Mouse (Mus musculus) CH12.LX (cell line): ENCODE measurements around the gene Ppp1r35. TPM values are rescaled to one million over a fixed set of nuclear protein-coding genes. Genes with fewer than 3 reads are reported as not detected.
A peak's percentile ranks its signal among the peaks of the same experiment; 100 is the strongest.

Source experiments
- DNase-seq: peaks from one replicate; pipeline ENCODE4 v3.0.0-alpha.2; 2013; ENCODE audit errors: extremely low read depth
- H3K27ac ChIP-seq: 2 replicates; pipeline ENCODE4 v1.5.1; 2012; ENCODE audit warnings: low read depth, mild to moderate bottlenecking, control low read depth, moderate library complexity; ENCODE audit not compliant: insufficient read depth
- H3K27me3 ChIP-seq: replicated peaks from 2 replicates; pipeline ENCODE3; 2012; ENCODE audit warnings: inconsistent platforms
- H3K36me3 ChIP-seq, 2 experiments: replicated peaks in 1 of 2; 2 replicates each; pipeline versions ENCODE3 to v1.6.1; 2012; ENCODE audit warnings: inconsistent platforms in 1 of 2, low read length in 1 of 2, mild to moderate bottlenecking in 1 of 2, mixed read lengths in 1 of 2, moderate library complexity in 1 of 2; ENCODE audit not compliant: control insufficient read depth in 1 of 2, insufficient read depth in 1 of 2
- H3K4me1 ChIP-seq, 2 experiments: 2 replicates each; pipeline ENCODE4 v1.6.1; 2012; ENCODE audit warnings: inconsistent platforms in 1 of 2, moderate library complexity in 1 of 2; ENCODE audit not compliant: insufficient read depth in 2 of 2, control insufficient read depth in 1 of 2
- H3K4me2 ChIP-seq: 2 replicates; pipeline ENCODE4 v1.6.1; 2012; ENCODE audit warnings: low read depth, mild to moderate bottlenecking, control low read depth; ENCODE audit not compliant: poor library complexity, insufficient read depth, severe bottlenecking
- H3K4me3 ChIP-seq, 3 experiments: fragments of 150-350 bp in 1 of 3; sonication (generic) in 1 of 3; replicated peaks in 1 of 3; 2 replicates each; pipeline versions ENCODE3 to v1.5.1; 2011 to 2012; ENCODE audit warnings: low read depth in 2 of 3, low read length in 2 of 3, mild to moderate bottlenecking in 2 of 3, moderate library complexity in 2 of 3, control low read depth in 1 of 3, improper control_type of control experiment in 1 of 3, inconsistent platforms in 1 of 3, mixed read lengths in 1 of 3; ENCODE audit not compliant: poor library complexity in 1 of 3
- H3K79me2 ChIP-seq: replicated peaks from 2 replicates; pipeline ENCODE4 v1.6.1; 2012; ENCODE audit warnings: mild to moderate bottlenecking, moderate library complexity; ENCODE audit not compliant: control insufficient read depth, poor library complexity, insufficient read depth, severe bottlenecking; ENCODE audit errors: extremely low read depth
- H3K9ac ChIP-seq: 2 replicates; pipeline ENCODE4 v1.6.1; 2012; ENCODE audit warnings: low read depth, mild to moderate bottlenecking, control low read depth, moderate library complexity; ENCODE audit not compliant: insufficient read depth
- H3K9me3 ChIP-seq: replicated peaks from 2 replicates; pipeline ENCODE3; 2012; ENCODE audit warnings: low read length, inconsistent platforms, mixed read lengths
- CHD1 ChIP-seq: IDR thresholded peaks from 2 replicates; pipeline ENCODE4 v1.6.1; 2012; ENCODE audit warnings: low read depth, low read length, improper control_type of control experiment, inconsistent platforms
- CTCF ChIP-seq, 2 experiments: IDR thresholded peaks in 1 of 2; conservative IDR thresholded peaks in 1 of 2; 2 replicates each; pipeline ENCODE4 v1.5.1; 2011 to 2012; ENCODE audit warnings: low read depth in 2 of 2, low read length in 2 of 2, improper control_type of control experiment in 1 of 2, inconsistent platforms in 1 of 2, mild to moderate bottlenecking in 1 of 2, moderate library complexity in 1 of 2
- HCFC1 ChIP-seq: IDR thresholded peaks from 2 replicates; pipeline ENCODE4 v1.6.1; 2012; ENCODE audit warnings: low read depth, mild to moderate bottlenecking, inconsistent platforms, low read length, improper control_type of control experiment
- IRF4 ChIP-seq: IDR thresholded peaks from 2 replicates; pipeline ENCODE4 v1.6.1; 2014; ENCODE audit warnings: low read depth, mild to moderate bottlenecking, inconsistent platforms, low read length, improper control_type of control experiment
- KAT2A ChIP-seq: IDR thresholded peaks from 2 replicates; pipeline ENCODE4 v1.6.1; 2012; ENCODE audit warnings: low read length, improper control_type of control experiment, inconsistent platforms; ENCODE audit not compliant: insufficient replicate concordance
- MAFK ChIP-seq: IDR thresholded peaks from 2 replicates; pipeline ENCODE4 v1.6.1; 2011; ENCODE audit warnings: low read length, improper control_type of control experiment; ENCODE audit not compliant: insufficient replicate concordance
- MAZ ChIP-seq: IDR thresholded peaks from 2 replicates; pipeline ENCODE4 v1.6.1; 2012; ENCODE audit warnings: low read depth, mild to moderate bottlenecking, inconsistent platforms, low read length, improper control_type of control experiment, moderate library complexity
- MYC ChIP-seq: IDR thresholded peaks from 2 replicates; pipeline ENCODE4 v1.6.1; 2011; ENCODE audit warnings: low read depth, mild to moderate bottlenecking, improper control_type of control experiment, low read length
- NRF1 ChIP-seq: IDR thresholded peaks from 2 replicates; pipeline ENCODE4 v1.6.1; 2014; ENCODE audit warnings: low read depth, mild to moderate bottlenecking, inconsistent platforms, low read length, improper control_type of control experiment, moderate library complexity
- POLR2AphosphoS2 ChIP-seq: IDR thresholded peaks from 2 replicates; pipeline ENCODE4 v1.6.1; 2011; ENCODE audit warnings: low read depth, low read length, improper control_type of control experiment
- RAD21 ChIP-seq: IDR thresholded peaks from 2 replicates; pipeline ENCODE4 v1.6.1; 2011; ENCODE audit warnings: low read depth, mild to moderate bottlenecking, low read length, improper control_type of control experiment, moderate library complexity
- SIN3A ChIP-seq: IDR thresholded peaks from 2 replicates; pipeline ENCODE4 v1.6.1; 2012; ENCODE audit warnings: low read length, improper control_type of control experiment, inconsistent platforms
- SMC3 ChIP-seq: IDR thresholded peaks from 2 replicates; pipeline ENCODE4 v1.6.1; 2011; ENCODE audit warnings: low read depth, low read length, improper control_type of control experiment
- TBP ChIP-seq: conservative IDR thresholded peaks from 2 replicates; pipeline ENCODE4 v1.6.1; 2011; ENCODE audit warnings: low read depth, low read length, improper control_type of control experiment
- TCF12 ChIP-seq: IDR thresholded peaks from 2 replicates; pipeline ENCODE4 v1.6.1; 2014; ENCODE audit warnings: low read depth, mild to moderate bottlenecking, inconsistent platforms, low read length, improper control_type of control experiment
- UBTF ChIP-seq: IDR thresholded peaks from 2 replicates; pipeline ENCODE4 v1.6.1; 2012; ENCODE audit warnings: low read depth, mild to moderate bottlenecking, inconsistent platforms, low read length, improper control_type of control experiment, moderate library complexity
- USF1 ChIP-seq: IDR thresholded peaks from 2 replicates; pipeline ENCODE4 v1.6.1; 2014; ENCODE audit warnings: low read depth, mild to moderate bottlenecking, inconsistent platforms, low read length, improper control_type of control experiment
- dilution Hi-C: fragments of 300-500 bp; cut with MboI; formaldehyde crosslinking; loops from 2 replicates; pipeline ENCODE4 v1.14.3; 2020; ENCODE audit warnings: low sequenced_read_pairs; ENCODE audit not compliant: extremely low pct_unique_long_range_greater_than_20kb, extremely low pct_ligation_motif_present
- in situ Hi-C: fragments of 300-500 bp; cut with MboI; formaldehyde crosslinking; loops from 3 replicates; pipeline ENCODE4 v1.14.3; 2019; ENCODE audit warnings: low sequenced_read_pairs, low pct_ligation_motif_present, low pct_unique_long_range_greater_than_20kb, mixed read lengths
- polyA plus RNA-seq: library from polyadenylated mRNA; unstranded; fragments of >175 nt; gene quantifications from 2 replicates; pipeline ENCODE4 v1.2.1, GENCODE M21; 2012; ENCODE audit warnings: low read depth; ENCODE audit not compliant: insufficient read length
- total RNA-seq, 2 experiments: library from RNA; depleted of rRNA; stranded (reverse); fragments of 300-350 nt in 1 of 2; fragments of >200 nt in 1 of 2; gene quantifications; 2 replicates each; pipeline ENCODE4 v1.2.3; 2012 to 2014

The Ppp1r35 gene
- total and polyA plus RNA-seq, 3 experiments = 17.3 to 34.6 (median 23.3) TPM

- peaks cover 10 to 21% of the 10 kb centered on the region in 2 experiments for H3K36me3 ChIP-seq
- no peak for DNase-seq
- H3K4me3 ChIP-seq = no peak overlapping the region
- no peak overlapping the region for H3K27ac ChIP-seq
- H3K79me2 ChIP-seq = peaks cover 27% of the 10 kb centered on the region
- H3K4me1 ChIP-seq = peaks cover 17 to 27% of the 10 kb centered on the region in 2 experiments
- H3K9me3 ChIP-seq = peaks cover 2% of the 10 kb centered on the region
- no peak overlapping the region for H3K9ac ChIP-seq
- in situ Hi-C loops = no loop called here
- no peak for TF ChIP-seq KAT2A
- TF ChIP-seq TCF12 = no peak
- no peak for TF ChIP-seq RAD21
- no peak for TF ChIP-seq POLR2AphosphoS2
- TF ChIP-seq UBTF = no peak
- no peak for TF ChIP-seq CTCF (conservative IDR thresholded peaks at IDR 0.05 in 1 of 2, IDR thresholded peaks at IDR 0.05 in 1 of 2; ENCODE audit: low read depth in 2 of 2, low read length in 2 of 2)
- TF ChIP-seq MAZ = no peak
- TF ChIP-seq MYC = no peak
- no peaks in the 10 kb centered on the region for H3K27me3 ChIP-seq
- H3K4me2 ChIP-seq = no peak overlapping the region
- dilution Hi-C loops = no loop called here
These were observed 9.5 kb downstream of the Ppp1r35 start for GRCm38 (mm10) chr5:137788171-137788570.

- in situ Hi-C loops (no loop called here), dilution Hi-C loops (no loop called here)
- Histone ChIP-seq H3K27ac (no peak overlapping the region), H3K79me2 (peaks cover 18% of the 10 kb centered on the region), H3K9ac (no peak overlapping the region), H3K27me3 (no peaks in the 10 kb centered on the region), H3K4me3 (no peak overlapping the region), H3K4me1 (peaks cover 11 to 18% of the 10 kb centered on the region in 2 experiments), H3K9me3 (peaks cover 2% of the 10 kb centered on the region), H3K4me2 (no peak overlapping the region), H3K36me3 (peaks cover 7 to 12% of the 10 kb centered on the region in 2 experiments)
- DNase-seq = no peak
- TF ChIP-seq MAFK = no peak
- no peak for TF ChIP-seq POLR2AphosphoS2
- no peak; the same call in none of the 2 replicates for TF ChIP-seq RAD21
- no peak for TF ChIP-seq IRF4
- no peak for TF ChIP-seq USF1
- no peak for TF ChIP-seq NRF1
- no peak for TF ChIP-seq TBP
- TF ChIP-seq CHD1 = no peak
- 0 out of 2 replicates have a peak, but pooled peaks have one; percentile 5 for TF ChIP-seq SMC3
- no peak for TF ChIP-seq MAZ
- TF ChIP-seq SIN3A = no peak
- no peak for TF ChIP-seq HCFC1
- TF ChIP-seq CTCF (conservative IDR thresholded peaks at IDR 0.05 in 1 of 2, IDR thresholded peaks at IDR 0.05 in 1 of 2; ENCODE audit: low read depth in 2 of 2, low read length in 2 of 2) = peak in 1 of 2 experiments; percentile 37; a peak in 2 of 4 replicates
These were observed 10.4 kb downstream of the Ppp1r35 start for GRCm38 (mm10) chr5:137788946-137789531.
